Mouse (Mus musculus): Measurements from ENCODE around the gene Dok7.

DNA sequence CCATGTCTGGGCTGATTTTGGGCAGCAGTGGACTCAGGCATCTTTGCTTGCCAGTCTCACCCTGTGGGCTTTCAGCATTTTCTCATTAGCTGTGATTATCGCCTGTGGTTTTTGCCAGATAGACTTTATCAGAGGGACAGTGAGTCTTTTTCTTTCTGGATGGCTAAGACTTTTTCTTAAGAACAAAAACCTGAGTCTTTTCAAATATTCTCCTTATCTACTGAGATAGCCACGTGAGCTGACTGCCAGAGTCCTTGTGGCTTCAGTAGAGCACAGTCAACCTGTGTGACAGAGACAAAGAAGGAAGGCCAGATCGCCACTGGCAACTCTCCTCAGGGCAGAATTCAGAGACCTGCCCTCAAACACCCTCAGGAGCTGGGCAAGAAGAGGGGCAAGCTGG, 61.1 kb downstream of the Dok7 start:
- no peak for TF ChIP-seq MYOG (IDR thresholded peaks at IDR 0.05; ENCODE audit: control insufficient read depth, extremely low read depth, insufficient read length)
- TF ChIP-seq CTCF (IDR thresholded peaks at IDR 0.05; ENCODE audit: control insufficient read depth, insufficient read depth, insufficient read length): no peak
